Mouse (Mus musculus) stomach, embryonic 15.5 days (tissue): ENCODE measurements around the gene Asf1a. TPM values are rescaled to one million over a fixed set of nuclear protein-coding genes. Genes with fewer than 3 reads are reported as not detected.

ENCODE experiments used
- ATAC-seq: fragments of 200-750 bp; cut with Nextera tagmentation; 2 replicates; pipeline ENCODE4 v1.8.0; 2017; ENCODE audit warnings: low read depth, moderate number of reproducible peaks, moderate TSS enrichment; ENCODE audit not compliant: insufficient read depth, low FRiP score
- H3K27ac ChIP-seq: fragments of 300-500 bp; sonication (generic); 2 replicates; pipeline ENCODE4 v1.5.1; 2015; ENCODE audit warnings: mild to moderate bottlenecking, inconsistent platforms
- H3K27me3 ChIP-seq: fragments of 300-500 bp; sonication (generic); replicated peaks from 2 replicates; pipeline ENCODE4 v1.6.1; 2015; ENCODE audit warnings: inconsistent platforms
- H3K36me3 ChIP-seq: fragments of 300-500 bp; sonication (generic); 2 replicates; pipeline ENCODE4 v1.6.1; 2015; ENCODE audit warnings: inconsistent platforms
- H3K4me1 ChIP-seq: fragments of 300-500 bp; sonication (generic); 2 replicates; pipeline ENCODE4 v1.6.1; 2015; ENCODE audit warnings: inconsistent platforms
- H3K4me2 ChIP-seq: fragments of 300-500 bp; sonication (generic); 2 replicates; pipeline ENCODE4 v1.6.1; 2015; ENCODE audit warnings: mild to moderate bottlenecking, inconsistent platforms
- H3K4me3 ChIP-seq: fragments of 300-500 bp; sonication (generic); replicated peaks from 2 replicates; pipeline ENCODE4 v1.5.1; 2015; ENCODE audit warnings: inconsistent platforms
- H3K9ac ChIP-seq: fragments of 300-500 bp; sonication (generic); 2 replicates; pipeline ENCODE4 v1.6.1; 2015; ENCODE audit warnings: inconsistent platforms
- H3K9me3 ChIP-seq: fragments of 300-500 bp; sonication (generic); 2 replicates; pipeline ENCODE4 v1.6.1; 2016; ENCODE audit warnings: inconsistent platforms
- WGBS: fragments of 180-500 bp; shearing (Covaris S2); methylation state at CpG from one replicate; pipeline ENCODE4 v1.1.7; 2015; 5-methylcytosine and 5-hydroxymethylcytosine counted together
- polyA plus RNA-seq: library from polyadenylated mRNA; unstranded; fragments of >200 nt; fragmentation: Nextera tagmentation; extraction: Ambion mirVana; gene quantifications from 2 replicates; pipeline ENCODE4 v1.2.1, GENCODE M21; 2015

The Asf1a gene
- 108 and 110 TPM in 2 replicates for polyA plus RNA-seq

DNA sequence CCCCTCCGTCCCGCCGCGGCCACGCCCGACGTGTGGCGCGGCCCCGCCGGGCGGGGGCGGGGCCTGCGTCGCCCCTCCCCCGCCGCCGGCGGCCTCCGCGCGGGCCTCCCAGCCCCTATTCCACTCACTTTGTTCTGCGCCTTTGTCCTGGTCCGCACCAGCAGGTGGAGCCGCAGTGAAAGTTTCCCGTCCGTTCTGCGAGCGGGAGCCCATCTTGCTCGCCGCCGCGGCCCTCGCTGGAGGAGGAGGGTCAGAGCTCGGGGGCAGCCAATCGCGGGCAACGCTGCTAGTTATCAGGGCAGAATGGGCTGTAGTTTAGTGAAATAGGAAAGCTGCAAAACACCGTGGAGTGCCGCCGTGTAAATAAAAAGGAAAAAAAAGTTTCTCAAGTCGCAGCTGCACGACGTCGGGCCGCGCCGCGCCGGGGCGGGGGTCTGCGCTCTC lies at the start of gene Asf1a:
Gene Asf1a (plus strand): TSS at position 81 of the 444 bp plus-strand sequence.
- Histone ChIP-seq H3K4me3 (peak within 1 kb of the TSS; percentile 90), H3K9ac (peak within 1 kb of the TSS; percentile 94), H3K4me1 (peaks cover 7% of the 10 kb centered on the region; the same call in 1 of the 2 replicates), H3K9me3 (no peaks in the 10 kb centered on the region), H3K27me3 (no peaks in the 10 kb centered on the region), H3K36me3 (0 out of 2 replicates have a peak, but pooled peaks cover 3% of the 10 kb centered on the region), H3K27ac (peak within 1 kb of the TSS; percentile 98), H3K4me2 (peak within 1 kb of the TSS; percentile 72)
- peak; percentile 98 for ATAC-seq
- under 1% methylated on average over 52 of the region's 52 CpGs for WGBS

- WGBS: 87% methylated on average over 5 of the region's 5 CpGs
- no peak for ATAC-seq
- Histone ChIP-seq H3K9me3 (no peaks in the 10 kb centered on the region), H3K36me3 (no peaks in the 10 kb centered on the region), H3K4me3 (no peak overlapping the region), H3K27me3 (no peaks in the 10 kb centered on the region), H3K9ac (no peak overlapping the region), H3K4me2 (no peak overlapping the region), H3K27ac (no peak overlapping the region), H3K4me1 (no peaks in the 10 kb centered on the region)
Observed at GRCm38 (mm10) chr10:53562001-53562400, 34.6 kb upstream of the Asf1a start.

- WGBS: 81% methylated on average over 2 of the region's 2 CpGs
- no peaks in the 10 kb centered on the region for H3K36me3 ChIP-seq
Observed at GRCm38 (mm10) chr10:53565538-53565937, 31.0 kb upstream of the Asf1a start.

GRCm38 (mm10) chr10:53568531-53568930 lies 28.0 kb upstream of the Asf1a start:
- Histone ChIP-seq H3K27ac (no peak overlapping the region), H3K36me3 (no peaks in the 10 kb centered on the region), H3K4me3 (no peak overlapping the region), H3K4me1 (no peaks in the 10 kb centered on the region), H3K9me3 (no peaks in the 10 kb centered on the region), H3K4me2 (no peak overlapping the region), H3K27me3 (no peaks in the 10 kb centered on the region), H3K9ac (no peak overlapping the region)
- no peak for ATAC-seq

More at GRCm38 (mm10) chr10:53565538-53565937, 31.0 kb upstream of the Asf1a start:
- no peak for ATAC-seq
- no peaks in the 10 kb centered on the region for H3K4me1 ChIP-seq
- no peak overlapping the region for H3K9ac ChIP-seq
- no peaks in the 10 kb centered on the region for H3K9me3 ChIP-seq
- H3K4me2 ChIP-seq: no peak overlapping the region
- no peaks in the 10 kb centered on the region for H3K27me3 ChIP-seq
- no peak overlapping the region for H3K4me3 ChIP-seq
- no peak overlapping the region for H3K27ac ChIP-seq

- Histone ChIP-seq H3K27ac (peak overlapping the region; percentile 31), H3K9me3 (no peaks in the 10 kb centered on the region), H3K36me3 (no peaks in the 10 kb centered on the region), H3K4me3 (peak overlapping the region; percentile 39), H3K4me2 (peak overlapping the region; percentile 75), H3K9ac (no peak overlapping the region), H3K4me1 (peaks cover 9% of the 10 kb centered on the region; the same call in 1 of the 2 replicates), H3K27me3 (no peaks in the 10 kb centered on the region)
- WGBS: 34% methylated on average over 7 of the region's 7 CpGs
- ATAC-seq: peak; percentile 53; the same call in 1 of the 2 replicates
Observed at GRCm38 (mm10) chr10:53580137-53580536, 16.4 kb upstream of the Asf1a start.

GRCm38 (mm10) chr10:53580621-53581081 lies 15.9 kb upstream of the Asf1a start:
- peak; percentile 89 for ATAC-seq
- peak overlapping the region; percentile 75 for H3K4me2 ChIP-seq
- peak overlapping the region; percentile 39 for H3K4me3 ChIP-seq
- no peak overlapping the region for H3K9ac ChIP-seq
- H3K27ac ChIP-seq: peak overlapping the region; percentile 41; the same call in 1 of the 2 replicates
- H3K36me3 ChIP-seq: no peaks in the 10 kb centered on the region
- no peaks in the 10 kb centered on the region for H3K27me3 ChIP-seq
- WGBS: 14% methylated on average over 14 of the region's 14 CpGs
- H3K9me3 ChIP-seq: no peaks in the 10 kb centered on the region
- H3K4me1 ChIP-seq: peaks cover 9% of the 10 kb centered on the region; the same call in 1 of the 2 replicates

- ATAC-seq: peak; percentile 58
- Histone ChIP-seq H3K9me3 (no peaks in the 10 kb centered on the region), H3K4me1 (peaks cover 9% of the 10 kb centered on the region; the same call in 1 of the 2 replicates), H3K27me3 (no peaks in the 10 kb centered on the region), H3K9ac (0 out of 2 replicates have a peak overlapping the region, but pooled peaks have one; percentile 6), H3K27ac (no peak overlapping the region), H3K4me2 (peak overlapping the region; percentile 75), H3K4me3 (peak overlapping the region; percentile 39), H3K36me3 (no peaks in the 10 kb centered on the region)
- 19% methylated on average over 11 of the region's 12 CpGs for WGBS
Observed at GRCm38 (mm10) chr10:53581087-53581486, 15.5 kb upstream of the Asf1a start.

- 83% methylated on average over 3 of the region's 3 CpGs for WGBS
- no peak overlapping the region for H3K27ac ChIP-seq
- H3K4me1 ChIP-seq: 0 out of 2 replicates have a peak, but pooled peaks cover 4% of the 10 kb centered on the region
- H3K27me3 ChIP-seq: no peaks in the 10 kb centered on the region
- H3K9ac ChIP-seq: no peak overlapping the region
- no peak overlapping the region for H3K4me3 ChIP-seq
- H3K36me3 ChIP-seq: no peaks in the 10 kb centered on the region
- H3K9me3 ChIP-seq: no peaks in the 10 kb centered on the region
- no peak overlapping the region for H3K4me2 ChIP-seq
- no peak for ATAC-seq
Observed at GRCm38 (mm10) chr10:53585777-53586176, 10.8 kb upstream of the Asf1a start.

DNA sequence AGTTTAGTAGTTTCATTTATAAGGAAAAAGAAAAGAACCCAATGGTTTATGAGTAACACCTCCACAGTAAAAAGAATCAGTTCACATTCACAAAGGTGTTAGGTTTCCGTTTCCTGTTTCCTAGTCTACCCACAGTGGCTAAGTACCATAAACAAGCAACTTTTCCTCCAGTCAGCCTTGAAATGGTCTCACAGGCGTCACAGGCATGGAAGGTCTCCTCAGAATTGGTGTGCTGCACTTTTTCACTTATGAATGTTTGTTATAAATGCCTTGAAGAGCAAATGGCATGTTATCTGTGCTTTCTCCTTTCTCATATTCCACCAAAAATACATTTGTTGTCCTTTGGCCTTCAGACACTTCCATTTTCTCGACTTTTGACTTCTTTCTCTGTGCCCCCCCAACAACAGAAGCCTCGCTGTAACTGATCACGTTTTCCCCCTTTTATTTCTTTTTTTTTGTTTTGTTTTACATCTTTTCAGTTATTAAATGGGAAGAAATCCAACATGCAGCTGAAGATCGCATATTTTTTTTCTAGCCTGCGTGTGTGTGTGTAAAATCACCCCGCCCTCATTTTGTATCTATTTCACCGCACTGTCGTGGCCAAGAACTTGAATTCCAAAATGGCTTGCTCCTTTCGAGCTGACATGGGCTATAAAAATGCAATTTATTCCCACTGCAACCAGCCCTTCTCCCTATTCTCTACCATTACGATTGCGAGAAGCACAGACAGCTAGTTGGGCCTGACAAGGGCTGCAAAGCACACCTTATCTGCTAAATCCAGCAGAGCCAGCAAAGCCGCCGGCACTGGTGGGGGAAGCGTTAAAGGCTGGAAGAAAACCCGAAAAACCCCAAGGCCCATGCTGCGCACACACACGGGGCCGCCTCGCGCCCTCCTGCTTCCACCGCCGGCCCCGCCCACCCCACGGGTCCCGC lies 547 bp upstream of the Asf1a start:
- peak overlapping the region; percentile 50 for H3K9ac ChIP-seq
- H3K9me3 ChIP-seq: no peaks in the 10 kb centered on the region
- H3K36me3 ChIP-seq: no peaks in the 10 kb centered on the region
- H3K27me3 ChIP-seq: no peaks in the 10 kb centered on the region
- peak overlapping the region; percentile 72 for H3K4me2 ChIP-seq
- H3K27ac ChIP-seq: peak overlapping the region; percentile 98
- WGBS: 5% methylated on average over 24 of the region's 27 CpGs
- peaks cover 7% of the 10 kb centered on the region; the same call in 1 of the 2 replicates for H3K4me1 ChIP-seq
- ATAC-seq: no peak; the same call in 1 of the 2 replicates
- peak overlapping the region; percentile 90 for H3K4me3 ChIP-seq

DNA sequence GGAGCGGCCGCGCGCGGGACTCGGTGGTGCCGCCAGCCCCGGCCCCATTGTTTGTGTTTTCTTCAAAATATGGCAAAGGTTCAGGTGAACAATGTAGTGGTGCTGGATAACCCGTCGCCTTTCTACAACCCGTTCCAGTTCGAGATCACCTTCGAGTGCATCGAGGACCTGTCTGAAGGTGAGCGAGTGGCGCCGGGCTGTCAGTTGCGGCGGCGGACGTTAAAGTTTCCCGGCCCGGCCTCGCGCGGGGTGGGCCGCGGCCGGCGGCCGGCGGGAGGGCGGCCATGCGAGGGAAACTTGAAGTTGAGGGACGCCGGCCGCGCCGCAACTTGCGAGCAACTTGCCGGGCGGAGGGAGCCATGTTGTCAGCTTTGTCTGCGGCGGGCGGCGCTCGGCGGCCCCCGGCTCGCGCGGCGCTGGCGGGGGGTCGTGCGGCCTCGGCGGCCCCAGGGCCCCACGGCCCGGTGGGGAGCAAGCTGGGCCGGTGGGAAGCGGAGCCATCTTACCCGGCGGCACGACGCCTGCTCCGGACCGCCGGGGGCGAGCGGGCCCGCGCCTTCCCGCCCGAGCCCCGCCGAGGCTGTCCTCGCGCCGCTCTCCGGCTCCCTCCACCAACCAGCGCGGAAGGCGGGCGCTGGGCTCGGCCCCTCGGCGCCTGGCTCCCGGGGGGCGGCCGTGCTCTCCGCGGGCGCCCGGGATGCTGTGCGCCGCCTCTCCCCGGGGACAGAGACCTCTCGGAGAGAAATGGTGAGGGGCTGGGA lies 744 bp downstream of the Asf1a start:
- Histone ChIP-seq H3K27me3 (no peaks in the 10 kb centered on the region), H3K4me3 (peak overlapping the region; percentile 90), H3K4me1 (peaks cover 7% of the 10 kb centered on the region; the same call in 1 of the 2 replicates), H3K9ac (peak overlapping the region; percentile 94), H3K27ac (peak overlapping the region; percentile 98), H3K9me3 (no peaks in the 10 kb centered on the region), H3K4me2 (peak overlapping the region; percentile 57), H3K36me3 (0 out of 2 replicates have a peak, but pooled peaks cover 3% of the 10 kb centered on the region)
- ATAC-seq: peak; percentile 8; the same call in 1 of the 2 replicates
- under 1% methylated on average over 66 of the region's 99 CpGs for WGBS

- no peak for ATAC-seq
- Histone ChIP-seq H3K36me3 (0 out of 2 replicates have a peak, but pooled peaks cover 6% of the 10 kb centered on the region), H3K9me3 (no peaks in the 10 kb centered on the region), H3K4me3 (peak overlapping the region; percentile 2; the same call in 1 of the 2 replicates), H3K27me3 (no peaks in the 10 kb centered on the region), H3K4me2 (peak overlapping the region; percentile 41), H3K27ac (no peak overlapping the region), H3K4me1 (peaks cover 7% of the 10 kb centered on the region; the same call in 1 of the 2 replicates), H3K9ac (no peak overlapping the region)
- 51% methylated on average over 5 of the region's 5 CpGs for WGBS
Observed at GRCm38 (mm10) chr10:53598821-53599220, 2.3 kb downstream of the Asf1a start.
